Mouse (Mus musculus): ENCODE measurements around the gene Ceacam2. TPM values are rescaled to one million over a fixed set of nuclear protein-coding genes. Genes with fewer than 3 reads are reported as not detected.
"Not testable (repeated sequence)": the region's sequence is repeated elsewhere in the genome, so short reads cannot be mapped to it uniquely, and the experiment has no call there.

Gene Ceacam2
- polyA plus RNA-seq, 1 experiment from 2014 or later, result 0.15 TPM

DNA sequence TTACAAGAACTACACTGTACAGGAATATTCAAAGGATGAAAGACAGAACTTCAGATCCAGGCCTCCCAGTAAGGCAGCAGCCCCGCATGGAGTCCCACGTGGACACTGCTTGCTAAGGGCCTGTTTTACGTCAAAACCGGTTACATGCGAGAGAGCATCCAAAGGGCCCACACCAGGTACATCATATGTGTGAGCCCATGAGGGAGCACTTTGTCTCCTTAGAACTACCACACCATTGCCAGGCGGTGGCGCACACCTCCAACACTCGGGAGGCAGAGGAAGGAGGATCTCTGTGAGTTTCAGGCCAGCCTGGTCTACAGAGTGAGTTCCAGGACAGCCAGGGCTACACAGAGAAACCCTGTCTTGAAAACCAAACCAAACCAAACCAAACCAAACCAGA lies 58.9 kb downstream of the Ceacam2 start:
- not testable (repeated sequence) for H3K4me1 ChIP-seq; H3K9ac ChIP-seq; ATAC-seq (ENCODE audit: insufficient number of reproducible peaks, insufficient read depth, low FRiP score, low TSS enrichment, low read depth); H3K9me3 ChIP-seq; H3K27ac ChIP-seq; H3K36me3 ChIP-seq; H3K4me2 ChIP-seq; H3K27me3 ChIP-seq; H3K4me3 ChIP-seq
- WGBS, result 62% methylated on average over 8 of the region's 8 CpGs

DNA sequence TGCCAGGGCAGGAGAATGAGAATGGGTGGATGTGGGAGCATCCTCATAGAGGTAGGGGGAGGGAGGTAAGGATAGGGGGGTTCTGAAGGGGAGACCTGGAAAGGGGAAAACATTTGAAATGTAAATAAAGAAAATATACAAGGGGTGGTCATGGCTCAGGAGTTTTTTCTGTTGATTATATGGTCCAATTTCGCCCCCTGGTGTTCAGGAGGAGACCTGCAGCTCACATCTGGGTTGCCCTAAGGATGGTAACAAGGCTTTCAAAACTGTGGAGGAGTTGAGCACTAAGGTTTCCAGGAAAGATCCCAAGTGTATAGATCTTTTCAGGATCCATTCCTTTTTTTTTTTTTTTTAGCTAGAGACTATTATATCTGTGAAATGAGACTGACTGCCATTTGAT lies 60.2 kb downstream of the Ceacam2 start:
- no peaks in the 10 kb centered on the region for H3K36me3 ChIP-seq

DNA sequence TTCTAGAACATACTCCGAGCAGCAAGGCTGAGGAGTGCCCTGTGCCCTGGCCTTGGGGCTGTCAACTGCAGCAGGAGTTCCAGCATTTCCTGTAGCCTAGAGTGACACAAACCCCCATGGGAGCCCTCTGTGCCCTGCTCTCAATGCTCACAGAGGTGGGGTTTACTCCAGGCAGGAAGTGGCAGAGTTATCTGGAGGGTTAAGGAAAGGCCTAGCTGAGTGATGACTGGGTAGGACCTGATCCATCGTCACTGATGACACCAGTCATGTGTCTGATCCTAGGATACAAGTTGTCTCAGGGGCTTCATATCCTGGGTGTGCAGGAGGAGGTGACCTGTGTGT lies 61.9 kb downstream of the Ceacam2 start:
- not testable (repeated sequence) for H3K9me3 ChIP-seq; H3K4me3 ChIP-seq; H3K36me3 ChIP-seq; H3K4me1 ChIP-seq; H3K4me2 ChIP-seq; H3K27me3 ChIP-seq; ATAC-seq (ENCODE audit: insufficient number of reproducible peaks, insufficient read depth, low FRiP score, low TSS enrichment, low read depth); H3K9ac ChIP-seq; H3K27ac ChIP-seq
- WGBS, result 59% methylated on average over 2 of the region's 2 CpGs

More for the DNA sequence above, 60.2 kb downstream of the Ceacam2 start:
- Histone ChIP-seq H3K4me3 (no peak overlapping the region), H3K4me2 (no peak overlapping the region), H3K27ac (no peak overlapping the region), H3K27me3 (no peaks in the 10 kb centered on the region), H3K9me3 (no peaks in the 10 kb centered on the region), H3K4me1 (0 out of 2 replicates have a peak, but pooled peaks cover 4% of the 10 kb centered on the region), H3K9ac (no peak overlapping the region)
- ATAC-seq (ENCODE audit: insufficient number of reproducible peaks, insufficient read depth, low FRiP score, low TSS enrichment, low read depth), result no peak
- WGBS, result 0% methylated on average over 1 of the region's 1 CpGs

DNA sequence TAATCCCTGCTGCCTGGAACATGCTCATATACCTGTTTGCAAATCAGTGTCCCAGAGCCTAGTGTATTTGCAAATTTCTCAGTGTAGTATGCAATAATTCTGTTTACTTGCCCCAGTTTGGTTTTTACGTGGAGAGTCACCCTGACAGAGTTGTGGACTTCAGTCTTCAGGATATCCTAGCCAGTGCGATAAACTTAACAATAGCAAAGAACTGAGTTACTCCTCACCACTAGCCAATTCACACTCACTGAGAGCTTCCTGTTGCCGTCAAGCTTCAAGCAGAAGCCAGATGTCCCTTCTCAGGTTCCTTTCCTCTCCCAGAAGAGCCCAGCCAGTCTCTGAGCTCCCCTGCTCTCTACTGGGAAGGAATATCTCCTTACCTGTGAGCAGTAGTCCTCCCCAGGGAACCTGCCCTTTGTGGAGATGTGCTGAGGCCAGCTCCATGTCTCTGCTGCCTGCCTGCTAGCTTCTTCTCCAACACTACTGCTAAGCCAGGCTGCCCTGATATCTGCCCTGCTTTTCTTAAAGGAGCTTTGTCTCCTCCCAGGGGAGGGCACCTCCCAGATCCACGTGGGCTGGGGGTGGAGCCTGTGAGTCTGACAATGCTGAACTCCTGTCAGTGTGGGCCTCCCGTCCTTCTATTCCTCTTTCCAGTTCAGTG lies 62.4 kb downstream of the Ceacam2 start, which contains the start of gene Ceacam1:
Gene Ceacam1, minus strand, starts transcription at position 513 of the 661 bp plus-strand sequence.
- not testable (repeated sequence) for H3K9ac ChIP-seq; H3K9me3 ChIP-seq; H3K4me2 ChIP-seq; H3K4me3 ChIP-seq; H3K27ac ChIP-seq; H3K27me3 ChIP-seq; ATAC-seq (ENCODE audit: insufficient number of reproducible peaks, insufficient read depth, low FRiP score, low TSS enrichment, low read depth); H3K4me1 ChIP-seq; H3K36me3 ChIP-seq
- 28% methylated on average over 5 of the region's 5 CpGs for WGBS

DNA sequence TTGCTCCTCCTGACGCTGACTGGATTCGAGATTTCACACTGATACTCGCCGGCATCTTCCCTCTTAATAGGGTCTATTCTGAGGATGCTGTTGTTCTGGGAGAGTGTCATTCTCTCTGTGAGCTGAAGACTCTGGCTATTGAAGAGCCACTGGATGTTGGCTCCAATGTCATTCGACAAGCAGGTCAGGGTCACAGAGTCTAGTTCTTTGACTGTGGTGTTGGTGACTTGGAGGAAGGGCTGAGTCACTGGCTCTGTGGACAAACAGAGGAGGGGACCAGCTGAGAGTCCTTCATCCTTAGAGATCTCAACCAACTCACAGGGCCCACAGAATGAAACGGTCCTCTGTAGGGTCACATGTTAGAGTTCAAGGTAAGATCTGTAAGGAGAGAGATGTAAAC lies 67.8 kb downstream of the Ceacam2 start:
- not testable (repeated sequence) for H3K4me3 ChIP-seq; H3K9me3 ChIP-seq; H3K9ac ChIP-seq; H3K4me1 ChIP-seq; H3K4me2 ChIP-seq; H3K36me3 ChIP-seq; H3K27ac ChIP-seq; ATAC-seq (ENCODE audit: insufficient number of reproducible peaks, insufficient read depth, low FRiP score, low TSS enrichment, low read depth); H3K27me3 ChIP-seq
- 82% methylated on average over 6 of the region's 6 CpGs for WGBS

Other genes starting within 250 kb of the Ceacam2 start
- 315 and 322 TPM in 2 replicates for gene Pafah1b3, start 241.9 kb downstream of the Ceacam2 start, polyA plus RNA-seq (2015; fragmentation: Nextera tagmentation; extraction: Ambion mirVana)
- 0.60 and 0.92 TPM in 2 replicates for gene Prr19, start 238.4 kb downstream of the Ceacam2 start, polyA plus RNA-seq (2015; fragmentation: Nextera tagmentation; extraction: Ambion mirVana)
- gene Tmem145, start 233.8 kb downstream of the Ceacam2 start, polyA plus RNA-seq (2015; fragmentation: Nextera tagmentation; extraction: Ambion mirVana), result 2.2 and 2.5 TPM in 2 replicates
- gene Megf8, start 222.7 kb downstream of the Ceacam2 start, polyA plus RNA-seq (2015; fragmentation: Nextera tagmentation; extraction: Ambion mirVana), result 17.6 and 18.5 TPM in 2 replicates
- gene Cnfn, start 170.1 kb downstream of the Ceacam2 start, polyA plus RNA-seq (2015; fragmentation: Nextera tagmentation; extraction: Ambion mirVana), result 4.4 and 7.0 TPM in 2 replicates
- gene Lipe, start 141.1 kb downstream of the Ceacam2 start, polyA plus RNA-seq (2015; fragmentation: Nextera tagmentation; extraction: Ambion mirVana), result 9.5 and 9.9 TPM in 2 replicates
- 0.85 TPM in 1 of 2 replicates, not detected in the other for gene Cxcl17, start 127.0 kb downstream of the Ceacam2 start, polyA plus RNA-seq (2015; fragmentation: Nextera tagmentation; extraction: Ambion mirVana)
- 0.91 and 2.0 TPM in 2 replicates for gene Ceacam1, start 62.3 kb downstream of the Ceacam2 start, polyA plus RNA-seq (2015; fragmentation: Nextera tagmentation; extraction: Ambion mirVana)
- not detected in 2 replicates for gene Erich4, start 76.0 kb upstream of the Ceacam2 start, polyA plus RNA-seq (2015; fragmentation: Nextera tagmentation; extraction: Ambion mirVana)
- gene Dmac2, start 79.6 kb upstream of the Ceacam2 start, polyA plus RNA-seq (2015; fragmentation: Nextera tagmentation; extraction: Ambion mirVana), result 36.3 and 37.9 TPM in 2 replicates
- gene B3gnt8, start 86.8 kb upstream of the Ceacam2 start, polyA plus RNA-seq (2015; fragmentation: Nextera tagmentation; extraction: Ambion mirVana), result 5.9 and 8.3 TPM in 2 replicates
- 59.9 and 60.6 TPM in 2 replicates for gene Bckdha, start 119.1 kb upstream of the Ceacam2 start, polyA plus RNA-seq (2015; fragmentation: Nextera tagmentation; extraction: Ambion mirVana)
- gene Exosc5, start 119.3 kb upstream of the Ceacam2 start, polyA plus RNA-seq (2015; fragmentation: Nextera tagmentation; extraction: Ambion mirVana), result 72.6 and 86.4 TPM in 2 replicates
- 3.4 and 3.8 TPM in 2 replicates for gene Tmem91, start 135.3 kb upstream of the Ceacam2 start, polyA plus RNA-seq (2015; fragmentation: Nextera tagmentation; extraction: Ambion mirVana)
- 25.9 and 26.4 TPM in 2 replicates for gene B9d2, start 140.9 kb upstream of the Ceacam2 start, polyA plus RNA-seq (2015; fragmentation: Nextera tagmentation; extraction: Ambion mirVana)
- 3.2 and 3.4 TPM in 2 replicates for gene Tgfb1, start 147.1 kb upstream of the Ceacam2 start, polyA plus RNA-seq (2015; fragmentation: Nextera tagmentation; extraction: Ambion mirVana)
- gene Ccdc97, start 179.2 kb upstream of the Ceacam2 start, polyA plus RNA-seq (2015; fragmentation: Nextera tagmentation; extraction: Ambion mirVana), result 24.1 and 26.3 TPM in 2 replicates
- gene Hnrnpul1, start 214.9 kb upstream of the Ceacam2 start, polyA plus RNA-seq (2015; fragmentation: Nextera tagmentation; extraction: Ambion mirVana), result 68.4 and 72.9 TPM in 2 replicates
- gene Axl, start 248.8 kb upstream of the Ceacam2 start, polyA plus RNA-seq (2015; fragmentation: Nextera tagmentation; extraction: Ambion mirVana), result 80.8 and 84.2 TPM in 2 replicates